Mouse (Mus musculus): ENCODE data around the gene Zfp966.
"Not testable (repeated sequence)": the region's sequence is repeated elsewhere in the genome, so short reads cannot be mapped to it uniquely, and the experiment has no call there.

The Zfp966 gene

DNA sequence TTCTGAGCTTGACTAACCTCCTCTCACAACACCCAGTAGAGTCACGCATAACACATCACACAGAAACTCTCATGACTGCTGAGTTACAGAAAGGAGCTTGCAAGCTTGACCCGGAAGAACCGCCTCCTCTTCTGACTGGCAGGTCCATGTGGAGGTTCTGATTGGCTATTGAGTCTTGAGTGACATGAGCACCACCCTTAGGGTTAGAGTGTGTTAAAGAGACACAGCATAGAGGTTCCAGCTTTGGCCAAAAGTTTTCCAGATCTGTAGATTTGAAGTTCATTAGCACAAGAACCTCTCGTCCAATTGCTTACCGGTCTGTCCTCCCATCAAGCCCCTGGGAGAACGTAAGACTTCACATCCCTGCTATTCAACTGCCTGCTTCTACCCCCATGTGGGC is at the start of gene Zfp966:
Zfp966 (minus strand) TSS at position 101 of the 400 bp plus-strand sequence.
- not testable (repeated sequence) for DNase-seq

DNA sequence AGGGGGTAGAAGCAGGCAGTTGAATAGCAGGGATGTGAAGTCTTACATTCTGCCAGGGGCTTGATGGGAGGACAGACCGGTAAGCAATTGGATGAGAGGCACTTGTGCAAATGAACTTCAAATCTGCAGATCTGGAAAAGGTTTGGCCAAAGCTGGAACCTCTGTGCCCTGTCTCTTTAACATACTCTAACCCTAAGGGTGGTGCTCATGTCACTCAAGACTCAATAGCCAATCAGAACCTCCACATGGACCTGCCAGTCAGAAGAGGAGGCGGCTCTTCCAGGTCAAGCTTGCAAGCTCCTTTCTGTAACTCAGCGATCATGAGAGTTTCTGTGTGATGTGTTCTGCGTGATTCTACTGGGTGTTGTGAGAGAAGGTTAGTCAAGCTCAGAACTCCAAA is 34.1 kb upstream of the Zfp966 start, which contains the start of gene Gm2026:
Gm2026 (plus strand) TSS at position 301 of the 400 bp plus-strand sequence.
- not testable (repeated sequence) for DNase-seq

DNA sequence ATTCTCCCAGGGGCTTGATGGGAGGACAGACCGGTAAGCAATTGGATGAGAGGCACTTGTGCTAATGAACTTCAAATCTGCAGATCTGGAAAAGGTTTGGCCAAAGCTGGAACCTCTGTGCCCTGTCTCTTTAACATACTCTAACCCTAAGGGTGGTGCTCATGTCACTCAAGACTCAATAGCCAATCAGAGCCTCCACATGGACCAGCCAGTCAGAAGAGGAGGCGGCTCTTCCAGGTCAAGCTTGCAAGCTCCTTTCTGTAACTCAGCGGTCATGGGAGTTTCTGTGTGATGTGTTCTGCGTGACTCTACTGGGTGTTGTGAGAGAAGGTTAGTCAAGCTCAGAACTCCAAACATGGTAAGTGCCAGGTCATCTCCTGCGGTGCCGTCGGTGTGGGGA is 61.9 kb downstream of the Zfp966 start, which contains the start of gene Gm6710:
Gm6710 (plus strand) TSS at position 196 of the 400 bp plus-strand sequence.
- not testable (repeated sequence) for DNase-seq

All from kidney, postnatal 10 days (tissue).